Mouse (Mus musculus): ENCODE results near the gene Kdf1. TPM values are rescaled to one million over a fixed set of nuclear protein-coding genes. Genes with fewer than 3 reads are reported as not detected.
A peak's percentile ranks its signal among the peaks of the same experiment; 100 is the strongest.

Gene Kdf1
- polyA plus RNA-seq, 1 experiment: 0.13 TPM

DNA sequence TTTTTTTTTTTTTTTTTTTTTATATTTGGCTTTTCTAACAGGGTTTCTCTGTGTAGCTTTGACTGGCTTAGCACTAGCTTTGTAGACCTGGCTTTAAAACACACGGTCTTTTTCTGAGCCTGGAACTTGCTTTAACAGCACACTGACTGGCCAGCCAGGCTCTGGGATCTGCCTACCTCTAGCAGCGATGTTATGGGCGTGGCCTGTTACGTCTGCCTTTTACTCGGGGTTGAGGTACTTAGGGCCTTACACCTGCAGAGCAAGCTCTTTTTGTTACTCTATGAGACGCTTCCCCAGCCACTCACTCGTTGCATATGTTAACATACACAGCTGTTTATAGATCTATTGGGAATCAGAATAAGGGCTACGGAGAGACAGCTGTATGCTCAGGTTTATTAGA lies 48.5 kb downstream of the Kdf1 start:
- no peak overlapping the region for H3K4me3 ChIP-seq (ENCODE audit: insufficient read depth, low read length)
- H3K27ac ChIP-seq (ENCODE audit: insufficient read depth, low read length): no peak overlapping the region
- TF ChIP-seq CTCF (IDR thresholded peaks at IDR 0.05; ENCODE audit: extremely low read depth, insufficient read depth, low read length) (no peak), POLR2A (IDR thresholded peaks at IDR 0.05; ENCODE audit: extremely low read depth, insufficient read depth, low read length) (no peak)
- no peaks in the 10 kb centered on the region for H3K4me1 ChIP-seq (ENCODE audit: control insufficient read depth, insufficient read depth, low read length)

DNA sequence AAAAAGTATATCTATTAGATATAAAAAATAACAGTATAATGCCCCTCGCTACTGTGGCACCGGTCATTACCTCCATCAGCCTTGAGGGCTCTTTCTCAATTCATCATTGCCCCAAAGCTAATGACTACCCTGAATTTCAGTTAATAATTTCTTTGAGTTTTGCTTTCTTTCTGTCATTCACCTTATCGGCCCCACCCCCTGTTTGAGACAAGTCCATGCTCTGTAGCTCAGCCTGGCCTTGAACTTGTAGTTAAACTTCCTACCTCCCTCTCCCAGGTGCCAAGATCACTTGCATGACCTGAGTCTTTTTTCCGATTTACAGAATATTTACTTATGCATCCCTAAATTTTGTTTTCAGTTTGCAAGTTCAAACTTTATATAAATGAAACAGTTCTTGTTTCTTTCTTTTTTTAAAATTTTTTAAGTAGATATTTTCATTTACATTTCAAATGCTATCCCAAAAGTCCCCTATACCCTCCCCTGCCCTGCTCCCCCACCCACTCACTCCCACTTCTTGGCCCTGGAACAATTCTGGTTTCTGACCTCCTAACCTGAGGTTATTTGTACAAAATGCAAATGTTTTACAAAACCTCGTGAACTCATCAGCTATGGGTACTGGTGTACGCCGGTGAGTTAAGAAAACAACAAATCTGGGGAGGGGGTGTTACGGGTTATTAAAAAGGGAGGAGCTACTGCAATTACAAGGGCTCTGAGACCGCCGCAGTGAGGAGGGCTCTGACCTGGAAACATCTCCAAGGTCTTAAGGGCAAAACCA lies 50.7 kb downstream of the Kdf1 start:
- no peaks in the 10 kb centered on the region for H3K4me1 ChIP-seq (ENCODE audit: control insufficient read depth, insufficient read depth, low read length)
- TF ChIP-seq CTCF (IDR thresholded peaks at IDR 0.05; ENCODE audit: extremely low read depth, insufficient read depth, low read length) (no peak), POLR2A (IDR thresholded peaks at IDR 0.05; ENCODE audit: extremely low read depth, insufficient read depth, low read length) (no peak)
- no peak overlapping the region for H3K4me3 ChIP-seq (ENCODE audit: insufficient read depth, low read length)
- no peak overlapping the region for H3K27ac ChIP-seq (ENCODE audit: insufficient read depth, low read length)

DNA sequence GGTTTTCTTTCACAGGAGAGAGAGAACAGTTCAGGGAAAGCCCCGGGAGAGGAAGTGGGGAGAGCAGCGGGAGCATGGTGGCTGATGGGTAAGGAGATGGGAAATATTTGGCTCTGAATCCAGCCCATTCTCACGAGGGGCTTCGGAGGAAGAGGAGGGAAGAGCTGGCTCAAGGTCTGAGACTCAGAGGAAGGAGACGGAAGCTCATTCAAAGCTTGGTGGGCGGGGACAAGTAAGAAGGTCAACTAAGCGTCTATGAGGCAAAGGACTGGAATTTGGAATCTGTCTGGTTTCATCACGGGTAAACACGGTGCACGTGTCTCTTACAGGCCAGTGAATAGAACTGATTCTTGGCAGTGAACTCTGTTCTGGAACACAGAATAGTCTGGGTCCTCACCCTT lies 51.3 kb downstream of the Kdf1 start:
- Histone ChIP-seq H3K4me3 (ENCODE audit: insufficient read depth, low read length) (no peak overlapping the region), H3K4me1 (ENCODE audit: control insufficient read depth, insufficient read depth, low read length) (no peaks in the 10 kb centered on the region), H3K27ac (ENCODE audit: insufficient read depth, low read length) (no peak overlapping the region)
- TF ChIP-seq CTCF (IDR thresholded peaks at IDR 0.05; ENCODE audit: extremely low read depth, insufficient read depth, low read length) (no peak), POLR2A (IDR thresholded peaks at IDR 0.05; ENCODE audit: extremely low read depth, insufficient read depth, low read length) (no peak)

GRCm38 (mm10) chr4:133574070-133574842 lies 55.5 kb downstream of the Kdf1 start, which contains the start of gene Gpatch3:
Gene Gpatch3, plus strand, starts transcription at chr4:133574745.
- H3K27ac ChIP-seq (ENCODE audit: insufficient read depth, low read length): no peak within 1 kb of the TSS
- TF ChIP-seq CTCF (IDR thresholded peaks at IDR 0.05; ENCODE audit: extremely low read depth, insufficient read depth, low read length) (no peak), POLR2A (IDR thresholded peaks at IDR 0.05; ENCODE audit: extremely low read depth, insufficient read depth, low read length) (peak; percentile 95)

DNA sequence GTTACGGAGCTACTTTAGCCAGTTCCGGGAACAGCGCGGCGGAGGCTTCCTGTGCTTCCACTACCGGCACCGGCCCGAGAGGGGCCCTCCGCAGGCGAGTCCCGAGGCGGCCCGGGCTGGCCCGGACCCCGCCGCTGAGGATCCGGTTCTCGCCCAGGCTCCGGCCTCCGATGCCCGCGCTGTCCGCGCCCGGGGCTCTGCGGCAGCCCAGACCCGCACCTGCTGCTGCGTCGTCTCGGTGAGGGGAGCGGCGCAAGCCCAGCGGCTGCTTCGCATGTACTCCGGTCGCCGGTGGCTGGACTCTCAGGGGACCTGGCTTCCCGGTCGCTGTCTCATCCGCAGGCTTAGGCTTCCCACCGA lies 56.1 kb downstream of the Kdf1 start:
- Histone ChIP-seq H3K4me1 (ENCODE audit: control insufficient read depth, insufficient read depth, low read length) (no peaks in the 10 kb centered on the region), H3K27ac (ENCODE audit: insufficient read depth, low read length) (no peak overlapping the region), H3K4me3 (ENCODE audit: insufficient read depth, low read length) (peak overlapping the region; percentile 82)
- TF ChIP-seq CTCF (IDR thresholded peaks at IDR 0.05; ENCODE audit: extremely low read depth, insufficient read depth, low read length) (no peak), POLR2A (IDR thresholded peaks at IDR 0.05; ENCODE audit: extremely low read depth, insufficient read depth, low read length) (no peak)

More at GRCm38 (mm10) chr4:133574070-133574842, 55.5 kb downstream of the Kdf1 start, which contains the start of gene Gpatch3:
- no peaks in the 10 kb centered on the region for H3K4me1 ChIP-seq (ENCODE audit: control insufficient read depth, insufficient read depth, low read length)
- peak within 1 kb of the TSS; percentile 82 for H3K4me3 ChIP-seq (ENCODE audit: insufficient read depth, low read length)

GRCm38 (mm10) chr4:133577983-133578382 lies 59.2 kb downstream of the Kdf1 start:
- Histone ChIP-seq H3K4me3 (ENCODE audit: insufficient read depth, low read length) (no peak overlapping the region), H3K4me1 (ENCODE audit: control insufficient read depth, insufficient read depth, low read length) (no peaks in the 10 kb centered on the region), H3K27ac (ENCODE audit: insufficient read depth, low read length) (no peak overlapping the region)
- TF ChIP-seq CTCF (IDR thresholded peaks at IDR 0.05; ENCODE audit: extremely low read depth, insufficient read depth, low read length) (no peak), POLR2A (IDR thresholded peaks at IDR 0.05; ENCODE audit: extremely low read depth, insufficient read depth, low read length) (no peak)

Other genes starting within 250 kb of the Kdf1 start
- 173 and 175 TPM in 2 replicates for gene Tmem222, start 241.2 kb upstream of the Kdf1 start, polyA plus RNA-seq (2012; rRNA removed)
- 46.6 and 49.1 TPM in 2 replicates for gene Wdtc1, start 165.5 kb upstream of the Kdf1 start, polyA plus RNA-seq (2012; rRNA removed)
- 35.2 and 36.1 TPM in 2 replicates for gene Slc9a1, start 149.3 kb upstream of the Kdf1 start, polyA plus RNA-seq (2012; rRNA removed)
- 0.04 and 0.06 TPM in 2 replicates for gene Tent5b, start 38.8 kb upstream of the Kdf1 start, polyA plus RNA-seq (2012; rRNA removed)
- 119 and 128 TPM in 2 replicates for gene Trnp1, start 20.4 kb upstream of the Kdf1 start, polyA plus RNA-seq (2012; rRNA removed)
- gene Nudc, start 27.0 kb downstream of the Kdf1 start, polyA plus RNA-seq (2012; rRNA removed): 184 and 202 TPM in 2 replicates
- not detected in 2 replicates for gene Nr0b2, start 34.4 kb downstream of the Kdf1 start, polyA plus RNA-seq (2012; rRNA removed)
- gene Gpatch3, start 55.8 kb downstream of the Kdf1 start, polyA plus RNA-seq (2012; rRNA removed): 6.3 and 7.6 TPM in 2 replicates
- gene Gpn2, start 65.4 kb downstream of the Kdf1 start, polyA plus RNA-seq (2012; rRNA removed): 19.4 and 22.2 TPM in 2 replicates
- gene Sfn, start 83.2 kb downstream of the Kdf1 start, polyA plus RNA-seq (2012; rRNA removed): 2.1 and 2.6 TPM in 2 replicates
- gene Zdhhc18, start 131.2 kb downstream of the Kdf1 start, polyA plus RNA-seq (2012; rRNA removed): 36.8 and 38.4 TPM in 2 replicates
- gene Pigv, start 153.7 kb downstream of the Kdf1 start, polyA plus RNA-seq (2012; rRNA removed): 6.6 and 7.4 TPM in 2 replicates
- gene Arid1a, start 237.8 kb downstream of the Kdf1 start, polyA plus RNA-seq (2012; rRNA removed): 44.3 and 45.1 TPM in 2 replicates

All from cortical plate, adult 2 months (tissue).